Mouse (Mus musculus) neural tube, embryonic 11.5 days (tissue): ENCODE measurements around the gene Ssh1. TPM values are rescaled to one million over a fixed set of nuclear protein-coding genes. Genes with fewer than 3 reads are reported as not detected.

Source experiments
- ATAC-seq: fragments of 200-750 bp; cut with Nextera tagmentation; 2 replicates; pipeline ENCODE4 v1.8.0; 2017; ENCODE audit warnings: moderate number of reproducible peaks, mild to moderate bottlenecking, moderate TSS enrichment, moderate library complexity; ENCODE audit not compliant: insufficient read depth, low FRiP score, low TSS enrichment
- DNase-seq: peaks from one replicate; pipeline ENCODE4 v3.0.0-alpha.2; 2015; ENCODE audit warnings: low spot score
- H3K27ac ChIP-seq: fragments of 300-500 bp; sonication (generic); 2 replicates; pipeline ENCODE4 v1.5.1; 2014; ENCODE audit warnings: low read depth, mild to moderate bottlenecking, low read length
- H3K27me3 ChIP-seq: fragments of 300-500 bp; sonication (generic); 2 replicates; pipeline ENCODE4 v1.6.1; 2014; ENCODE audit warnings: mild to moderate bottlenecking, low read length, mixed read lengths; ENCODE audit not compliant: control insufficient read depth, insufficient read depth
- H3K36me3 ChIP-seq: fragments of 300-500 bp; sonication (generic); 2 replicates; pipeline ENCODE4 v1.6.1; 2014; ENCODE audit warnings: mild to moderate bottlenecking, low read length, moderate library complexity, mixed read lengths; ENCODE audit not compliant: control insufficient read depth, insufficient read depth
- H3K4me1 ChIP-seq: fragments of 300-500 bp; sonication (generic); 2 replicates; pipeline ENCODE4 v1.6.1; 2014; ENCODE audit warnings: low read length, mixed read lengths; ENCODE audit not compliant: control insufficient read depth, insufficient read depth
- H3K4me2 ChIP-seq: fragments of 300-500 bp; sonication (generic); 2 replicates; pipeline ENCODE4 v1.6.1; 2014; ENCODE audit warnings: low read depth, mild to moderate bottlenecking, moderate library complexity
- H3K4me3 ChIP-seq: fragments of 300-500 bp; sonication (generic); 2 replicates; pipeline ENCODE4 v1.5.1; 2014; ENCODE audit warnings: low read depth, low read length
- H3K9ac ChIP-seq: fragments of 300-500 bp; sonication (generic); 2 replicates; pipeline ENCODE4 v1.6.1; 2014; ENCODE audit warnings: mild to moderate bottlenecking, low read length
- H3K9me3 ChIP-seq: fragments of 300-500 bp; sonication (generic); 2 replicates; pipeline ENCODE4 v1.6.1; 2016; ENCODE audit warnings: low read length; ENCODE audit not compliant: control insufficient read depth
- WGBS: fragments of 180-500 bp; shearing (Covaris S2); extraction: QIAGEN DNeasy Blood & Tissue Kit; methylation state at CpG from one replicate; pipeline ENCODE4 v1.1.7; 2014; 5-methylcytosine and 5-hydroxymethylcytosine counted together
- polyA plus RNA-seq: library from polyadenylated mRNA; unstranded; fragments of >200 nt; fragmentation: Nextera tagmentation; extraction: Ambion mirVana; gene quantifications from 2 replicates; pipeline ENCODE4 v1.2.1, GENCODE M21; 2014

The Ssh1 gene
- polyA plus RNA-seq: 23.9 and 24.5 TPM in 2 replicates

DNA sequence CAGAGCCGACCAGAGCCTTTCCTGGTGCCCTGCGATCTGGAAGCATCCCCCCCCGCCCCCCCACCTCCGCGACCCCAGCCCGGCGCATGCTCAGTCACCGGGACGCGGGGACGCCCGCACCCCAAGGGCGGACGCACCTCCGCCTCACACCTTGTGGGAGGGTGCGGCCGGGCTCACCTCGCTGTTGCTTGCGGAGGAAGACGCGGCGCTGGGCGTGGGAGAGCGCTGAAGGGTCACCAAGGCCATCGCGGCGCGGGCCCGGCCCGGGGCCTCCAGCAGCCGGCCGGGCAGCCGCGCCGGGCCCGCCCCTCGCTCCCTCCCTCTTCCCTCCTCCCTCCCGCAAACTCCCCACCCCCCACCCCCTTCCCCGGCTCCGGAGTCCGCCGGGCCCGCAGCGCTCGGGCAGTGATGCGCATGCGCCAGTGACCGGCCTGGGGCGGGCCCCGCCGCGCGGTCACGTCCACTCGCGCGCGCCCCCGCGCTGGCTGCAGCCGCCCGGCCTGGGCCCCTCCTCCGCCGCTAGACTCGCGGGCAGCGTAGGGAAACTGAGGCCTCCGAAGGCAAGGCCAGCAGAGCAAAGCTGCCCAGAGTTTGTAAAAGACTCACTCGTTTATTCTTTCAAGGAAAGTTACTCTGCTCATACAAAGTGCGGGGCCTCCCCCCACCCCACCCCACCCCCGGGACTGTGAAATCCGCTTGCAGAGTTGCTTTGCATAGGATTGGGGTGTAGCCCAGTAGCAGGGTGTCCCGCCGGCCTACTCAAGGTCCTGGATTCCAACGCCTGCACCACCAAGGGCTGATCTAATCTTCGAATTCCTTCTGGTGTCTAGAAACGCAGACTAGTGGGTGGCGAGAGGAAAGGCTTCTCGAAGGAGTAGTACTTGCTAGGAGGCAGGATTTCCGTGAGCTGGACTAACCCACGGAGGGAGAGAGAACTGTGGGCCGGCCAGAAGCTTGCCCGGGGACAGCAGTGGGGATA is at the start of gene Ssh1:
Ssh1 (minus strand) TSS at position 408 of the 979 bp plus-strand sequence.
- H3K4me3 ChIP-seq: peak within 1 kb of the TSS; percentile 81
- H3K36me3 ChIP-seq: peaks cover 2% of the 10 kb centered on the region; the same call in 1 of the 2 replicates
- peak within 1 kb of the TSS; percentile 82 for H3K4me2 ChIP-seq
- ATAC-seq (peak; percentile 84), DNase-seq (peak; percentile 94)
- H3K4me1 ChIP-seq: peaks cover 20% of the 10 kb centered on the region
- H3K27ac ChIP-seq: peak within 1 kb of the TSS; percentile 74
- H3K9me3 ChIP-seq: no peaks in the 10 kb centered on the region
- H3K27me3 ChIP-seq: no peaks in the 10 kb centered on the region
- H3K9ac ChIP-seq: peak within 1 kb of the TSS; percentile 81
- WGBS: 3% methylated on average over 75 of the region's 83 CpGs

DNA sequence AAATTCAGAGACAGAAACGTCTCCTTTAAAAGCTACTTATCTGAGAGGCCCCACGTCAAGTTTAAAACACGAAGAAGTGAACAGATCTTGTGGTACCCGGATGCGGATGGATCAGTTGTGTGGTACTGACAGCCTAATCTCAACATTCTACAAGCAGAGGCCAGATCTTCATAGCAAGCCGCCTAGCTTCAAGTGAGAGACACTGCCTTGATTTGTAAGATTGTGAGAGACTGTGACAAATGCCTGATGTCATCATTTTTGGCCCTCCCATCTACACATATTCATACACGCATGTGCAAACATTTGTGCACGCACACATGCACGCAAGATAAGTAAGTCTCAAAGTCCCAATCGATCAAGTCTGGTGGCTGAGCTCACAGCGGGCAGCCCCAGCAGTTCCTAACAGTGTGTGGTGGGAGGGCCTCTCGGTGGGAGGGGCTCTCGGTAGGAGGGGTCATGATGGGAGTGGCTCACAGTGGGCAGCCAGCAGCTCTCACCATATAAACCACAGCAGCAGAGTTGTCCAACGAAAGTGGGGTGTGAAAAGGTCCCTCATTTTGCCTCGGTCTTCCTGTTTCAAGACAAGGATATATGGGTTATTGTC is 47.7 kb upstream of the Ssh1 start:
- no peaks in the 10 kb centered on the region for H3K27me3 ChIP-seq
- no peak overlapping the region for H3K27ac ChIP-seq
- DNase-seq (peak; percentile 51), ATAC-seq (no peak)
- no peaks in the 10 kb centered on the region for H3K36me3 ChIP-seq
- H3K4me2 ChIP-seq: no peak overlapping the region
- WGBS: 20% methylated on average over 15 of the region's 15 CpGs
- H3K4me3 ChIP-seq: no peak overlapping the region
- no peaks in the 10 kb centered on the region; the same call in 1 of the 2 replicates for H3K4me1 ChIP-seq
- no peaks in the 10 kb centered on the region for H3K9me3 ChIP-seq
- H3K9ac ChIP-seq: no peak overlapping the region

DNA sequence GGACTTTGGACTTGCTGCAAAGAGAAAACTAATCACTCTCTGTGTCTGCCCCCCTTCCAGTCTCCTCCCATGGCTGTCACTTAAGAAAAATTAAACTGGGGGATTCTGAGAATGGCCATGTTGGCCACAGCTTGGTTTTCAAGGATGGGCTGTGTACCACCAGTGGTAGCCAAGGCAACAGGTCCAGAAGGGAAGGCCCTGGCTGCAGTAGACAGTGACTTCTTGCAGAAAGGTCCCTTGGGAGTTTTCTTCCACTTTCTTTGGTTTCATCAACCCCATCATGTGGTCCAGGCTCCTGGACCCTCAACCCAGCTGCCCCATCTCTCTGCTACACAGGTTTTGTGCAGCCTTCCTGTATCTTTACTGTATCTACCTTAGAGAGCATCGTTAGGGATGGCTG is 47.2 kb upstream of the Ssh1 start:
- no peak overlapping the region for H3K27ac ChIP-seq
- H3K36me3 ChIP-seq: no peaks in the 10 kb centered on the region
- DNase-seq (no peak), ATAC-seq (no peak)
- no peak overlapping the region for H3K4me2 ChIP-seq
- 69% methylated on average over 1 of the region's 1 CpGs for WGBS
- no peaks in the 10 kb centered on the region for H3K9me3 ChIP-seq
- H3K4me1 ChIP-seq: no peaks in the 10 kb centered on the region; the same call in 1 of the 2 replicates
- no peak overlapping the region for H3K4me3 ChIP-seq
- H3K9ac ChIP-seq: no peak overlapping the region
- H3K27me3 ChIP-seq: no peaks in the 10 kb centered on the region

DNA sequence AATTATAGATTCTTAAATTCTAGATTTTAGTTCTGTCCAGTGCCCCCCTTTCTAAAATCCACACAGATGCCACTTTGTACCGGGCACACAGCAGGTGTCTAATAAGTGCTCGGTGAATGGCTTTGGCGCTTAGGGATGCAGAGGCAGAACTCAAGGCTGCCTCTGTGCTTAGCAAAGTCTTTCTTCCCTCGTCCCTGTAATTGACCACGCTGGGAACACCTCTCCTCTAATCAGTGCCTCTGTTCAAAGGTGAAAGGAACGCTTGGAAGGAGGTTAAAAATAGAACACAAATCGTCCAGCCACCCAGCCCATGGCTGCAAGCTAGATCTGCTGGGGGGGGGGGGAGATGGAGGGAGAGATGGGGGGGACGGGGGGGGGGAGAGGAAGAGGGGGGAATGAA is 46.8 kb upstream of the Ssh1 start:
- H3K27ac ChIP-seq: no peak overlapping the region
- 25% methylated on average over 7 of the region's 8 CpGs for WGBS
- H3K4me2 ChIP-seq: no peak overlapping the region
- no peaks in the 10 kb centered on the region for H3K9me3 ChIP-seq
- no peaks in the 10 kb centered on the region for H3K36me3 ChIP-seq
- DNase-seq (no peak), ATAC-seq (no peak)
- H3K9ac ChIP-seq: no peak overlapping the region
- no peak overlapping the region for H3K4me3 ChIP-seq
- no peaks in the 10 kb centered on the region for H3K27me3 ChIP-seq
- H3K4me1 ChIP-seq: no peaks in the 10 kb centered on the region; the same call in 1 of the 2 replicates

DNA sequence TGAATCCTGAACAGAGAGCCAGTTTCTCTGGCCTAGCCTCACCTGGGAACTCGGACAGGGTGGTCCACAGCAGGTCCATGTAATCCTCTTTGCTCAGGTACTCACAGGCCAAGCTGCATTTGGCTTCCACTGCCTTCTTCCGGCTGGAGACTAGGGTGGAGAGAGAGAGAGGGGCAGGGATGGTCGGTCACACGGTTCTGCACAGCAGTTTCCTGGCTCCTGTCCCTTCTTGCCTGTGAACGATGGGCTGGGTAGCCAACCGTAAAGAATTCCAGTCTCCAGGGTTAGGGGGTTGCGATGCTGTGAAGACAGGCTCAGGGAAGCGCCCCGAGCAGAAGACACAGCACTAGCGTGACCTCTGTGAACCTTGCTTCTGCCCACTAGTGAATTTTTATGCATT is 41.4 kb upstream of the Ssh1 start:
- Histone ChIP-seq H3K9me3 (no peaks in the 10 kb centered on the region), H3K4me1 (no peaks in the 10 kb centered on the region), H3K27ac (no peak overlapping the region), H3K36me3 (no peaks in the 10 kb centered on the region; the same call in 1 of the 2 replicates), H3K4me2 (no peak overlapping the region), H3K9ac (no peak overlapping the region), H3K27me3 (no peaks in the 10 kb centered on the region), H3K4me3 (no peak overlapping the region)
- DNase-seq (no peak), ATAC-seq (no peak)
- 62% methylated on average over 10 of the region's 10 CpGs for WGBS

DNA sequence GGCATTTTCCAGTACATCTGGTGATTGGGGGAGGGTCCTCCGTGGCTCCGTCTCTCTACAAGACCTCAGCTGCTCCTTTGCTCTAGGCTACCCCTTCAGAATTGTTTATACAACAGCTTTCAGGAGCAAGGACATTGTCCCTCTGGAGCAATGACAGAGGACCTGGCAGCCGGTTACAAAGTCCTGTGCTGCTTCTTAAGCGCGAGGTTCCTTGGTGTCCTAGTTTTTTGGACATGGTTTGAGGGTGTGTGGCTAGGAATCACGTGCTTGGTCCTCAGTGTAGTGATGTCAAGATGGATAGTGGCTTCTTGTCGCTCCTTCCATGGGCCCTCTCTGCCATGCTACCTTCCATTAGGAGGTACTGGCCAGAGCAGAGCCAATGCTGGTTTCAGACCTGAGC is 40.7 kb upstream of the Ssh1 start:
- H3K36me3 ChIP-seq: no peaks in the 10 kb centered on the region; the same call in 1 of the 2 replicates
- no peak overlapping the region for H3K27ac ChIP-seq
- H3K4me1 ChIP-seq: no peaks in the 10 kb centered on the region
- no peak for ATAC-seq
- no peak overlapping the region for H3K9ac ChIP-seq
- no peaks in the 10 kb centered on the region for H3K27me3 ChIP-seq
- WGBS: 88% methylated on average over 7 of the region's 7 CpGs
- DNase-seq: no peak
- H3K4me2 ChIP-seq: no peak overlapping the region
- no peaks in the 10 kb centered on the region for H3K9me3 ChIP-seq
- no peak overlapping the region for H3K4me3 ChIP-seq

DNA sequence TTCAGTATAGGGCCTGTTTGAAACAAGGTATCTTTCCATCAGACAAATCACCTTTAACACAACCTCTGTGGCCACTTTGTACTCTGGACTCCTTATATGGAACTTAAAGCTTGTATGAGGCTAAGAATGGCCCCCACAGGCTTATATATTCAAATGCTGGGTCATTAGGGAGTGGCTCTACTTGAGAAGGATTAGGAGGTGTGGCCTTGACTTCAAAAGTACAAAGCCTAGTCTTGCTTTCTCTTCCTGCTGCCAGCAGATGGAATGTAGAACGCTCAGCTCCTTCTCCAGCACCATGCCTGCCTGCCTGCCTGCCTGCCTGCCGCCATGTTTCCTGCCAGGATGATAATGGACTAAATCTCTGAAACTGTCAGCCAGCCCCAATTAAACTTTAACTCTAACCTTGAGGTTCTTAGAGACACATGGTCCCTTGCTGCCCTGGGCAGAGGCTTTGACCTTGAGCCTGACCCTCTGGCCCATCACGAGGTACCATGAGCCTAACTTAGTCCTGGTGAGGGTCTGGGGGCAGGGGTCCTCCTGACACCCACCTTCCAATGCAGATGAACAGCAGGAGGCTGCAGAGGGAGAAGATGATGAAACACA is 38.6 kb upstream of the Ssh1 start:
- Histone ChIP-seq H3K9me3 (no peaks in the 10 kb centered on the region), H3K4me2 (no peak overlapping the region), H3K4me3 (no peak overlapping the region), H3K27me3 (no peaks in the 10 kb centered on the region), H3K9ac (no peak overlapping the region), H3K36me3 (no peaks in the 10 kb centered on the region; the same call in 1 of the 2 replicates), H3K4me1 (no peaks in the 10 kb centered on the region), H3K27ac (no peak overlapping the region)
- 86% methylated on average over 3 of the region's 3 CpGs for WGBS
- ATAC-seq (no peak), DNase-seq (no peak)

DNA sequence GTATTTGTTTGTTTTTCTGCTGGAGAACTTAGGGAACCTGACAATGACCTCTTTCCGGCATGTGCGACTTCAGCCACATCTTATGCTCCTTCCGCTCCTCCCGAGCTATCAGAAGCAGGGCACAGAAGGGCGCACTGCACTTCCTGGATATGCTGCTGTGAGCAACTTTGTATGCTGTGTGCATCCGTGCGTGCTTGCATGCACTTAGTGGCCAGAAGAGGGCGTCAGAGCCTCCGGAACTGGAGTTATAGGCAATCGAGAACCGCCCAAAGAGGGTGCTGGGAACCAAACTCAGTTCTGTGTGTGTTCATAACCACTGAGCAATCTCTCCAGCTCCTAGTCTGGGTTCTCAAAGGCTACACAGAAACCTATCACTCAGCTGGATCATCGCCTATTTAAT is 37.0 kb upstream of the Ssh1 start:
- no peak for ATAC-seq
- WGBS: 86% methylated on average over 12 of the region's 12 CpGs
- no peaks in the 10 kb centered on the region for H3K9me3 ChIP-seq
- H3K4me2 ChIP-seq: no peak overlapping the region
- no peak overlapping the region for H3K9ac ChIP-seq
- no peaks in the 10 kb centered on the region; the same call in 1 of the 2 replicates for H3K36me3 ChIP-seq
- no peak for DNase-seq
- no peaks in the 10 kb centered on the region for H3K4me1 ChIP-seq
- H3K27me3 ChIP-seq: no peaks in the 10 kb centered on the region
- H3K27ac ChIP-seq: no peak overlapping the region
- no peak overlapping the region for H3K4me3 ChIP-seq
